Mouse (Mus musculus): Measurements from ENCODE around the gene Yars.

DNA sequence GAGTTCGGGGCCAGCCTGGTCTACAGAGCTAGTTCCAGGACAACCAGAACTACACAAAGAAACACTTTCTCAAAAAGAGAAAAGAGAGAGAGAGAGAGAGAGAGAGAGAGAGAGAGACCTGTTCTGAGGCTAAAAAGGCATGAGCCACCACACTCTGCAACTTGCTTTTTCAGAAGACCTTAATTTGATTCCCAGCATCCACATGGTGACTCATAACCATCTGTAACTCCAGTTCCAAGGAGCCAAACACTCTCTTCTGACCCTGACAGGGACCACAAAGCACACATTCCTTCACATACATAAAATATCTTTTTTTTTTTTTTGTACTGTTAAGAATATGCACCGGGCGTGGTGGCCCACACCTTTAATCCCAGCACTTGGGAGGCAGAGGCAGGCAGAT, 65.0 kb downstream of the Yars start:
- TF ChIP-seq POLR2A (IDR thresholded peaks at IDR 0.05; ENCODE audit: extremely low read depth, insufficient read depth, low read length) (no peak), CTCF (IDR thresholded peaks at IDR 0.05; ENCODE audit: extremely low read depth, insufficient read depth, low read length) (no peak)
